Mouse (Mus musculus) midbrain, embryonic 16.5 days (tissue): ENCODE data around the gene Rab11fip3. TPM values are rescaled to one million over a fixed set of nuclear protein-coding genes. Genes with fewer than 3 reads are reported as not detected.
"Not testable (repeated sequence)": the region's sequence is repeated elsewhere in the genome, so short reads cannot be mapped to it uniquely, and the experiment has no call there.

Experiments
- ATAC-seq: fragments of 200-750 bp; cut with Nextera tagmentation; 2 replicates; pipeline ENCODE4 v1.8.0; 2017; ENCODE audit warnings: moderate TSS enrichment
- H3K27ac ChIP-seq: fragments of 300-500 bp; sonication (generic); 2 replicates; pipeline ENCODE4 v1.5.1; 2014; ENCODE audit warnings: mild to moderate bottlenecking, low read length, mixed read lengths
- H3K27me3 ChIP-seq: fragments of 300-500 bp; sonication (generic); 2 replicates; pipeline ENCODE4 v1.6.1; 2014; ENCODE audit warnings: low read depth, low read length, mixed read lengths; ENCODE audit not compliant: control insufficient read depth, insufficient read depth
- H3K36me3 ChIP-seq: fragments of 300-500 bp; sonication (generic); 2 replicates; pipeline ENCODE4 v1.6.1; 2014; ENCODE audit warnings: mild to moderate bottlenecking, low read length, moderate library complexity, mixed read lengths; ENCODE audit not compliant: control insufficient read depth, insufficient read depth
- H3K4me1 ChIP-seq: fragments of 300-500 bp; sonication (generic); 2 replicates; pipeline ENCODE4 v1.6.1; 2014; ENCODE audit warnings: mild to moderate bottlenecking, low read length, mixed read lengths; ENCODE audit not compliant: control insufficient read depth, insufficient read depth
- H3K4me2 ChIP-seq: fragments of 300-500 bp; sonication (generic); 2 replicates; pipeline ENCODE4 v1.6.1; 2014; ENCODE audit warnings: mild to moderate bottlenecking, low read length, mixed read lengths
- H3K4me3 ChIP-seq: fragments of 300-500 bp; sonication (generic); 2 replicates; pipeline ENCODE4 v1.5.1; 2014; ENCODE audit warnings: low read depth, mild to moderate bottlenecking, low read length, moderate library complexity, mixed read lengths
- H3K9ac ChIP-seq: fragments of 300-500 bp; sonication (generic); 2 replicates; pipeline ENCODE4 v1.6.1; 2014; ENCODE audit warnings: low read depth, low read length, mixed read lengths
- H3K9me3 ChIP-seq: fragments of 300-500 bp; sonication (generic); replicated peaks from 2 replicates; pipeline ENCODE4 v1.6.1; 2014; ENCODE audit warnings: mild to moderate bottlenecking, low read length, mixed read lengths; ENCODE audit not compliant: control insufficient read depth, poor library complexity, severe bottlenecking
- WGBS: fragments of 180-500 bp; shearing (Covaris S2); extraction: QIAGEN DNeasy Blood & Tissue Kit; methylation state at CpG from one replicate; pipeline ENCODE4 v1.1.7; 2014; 5-methylcytosine and 5-hydroxymethylcytosine counted together
- polyA plus RNA-seq: library from polyadenylated mRNA; unstranded; fragments of >200 nt; fragmentation: Nextera tagmentation; extraction: Ambion mirVana; gene quantifications from 2 replicates; pipeline ENCODE4 v1.2.1, GENCODE M21; 2015

Rab11fip3 gene
- 25.8 and 30.1 TPM in 2 replicates for polyA plus RNA-seq

DNA sequence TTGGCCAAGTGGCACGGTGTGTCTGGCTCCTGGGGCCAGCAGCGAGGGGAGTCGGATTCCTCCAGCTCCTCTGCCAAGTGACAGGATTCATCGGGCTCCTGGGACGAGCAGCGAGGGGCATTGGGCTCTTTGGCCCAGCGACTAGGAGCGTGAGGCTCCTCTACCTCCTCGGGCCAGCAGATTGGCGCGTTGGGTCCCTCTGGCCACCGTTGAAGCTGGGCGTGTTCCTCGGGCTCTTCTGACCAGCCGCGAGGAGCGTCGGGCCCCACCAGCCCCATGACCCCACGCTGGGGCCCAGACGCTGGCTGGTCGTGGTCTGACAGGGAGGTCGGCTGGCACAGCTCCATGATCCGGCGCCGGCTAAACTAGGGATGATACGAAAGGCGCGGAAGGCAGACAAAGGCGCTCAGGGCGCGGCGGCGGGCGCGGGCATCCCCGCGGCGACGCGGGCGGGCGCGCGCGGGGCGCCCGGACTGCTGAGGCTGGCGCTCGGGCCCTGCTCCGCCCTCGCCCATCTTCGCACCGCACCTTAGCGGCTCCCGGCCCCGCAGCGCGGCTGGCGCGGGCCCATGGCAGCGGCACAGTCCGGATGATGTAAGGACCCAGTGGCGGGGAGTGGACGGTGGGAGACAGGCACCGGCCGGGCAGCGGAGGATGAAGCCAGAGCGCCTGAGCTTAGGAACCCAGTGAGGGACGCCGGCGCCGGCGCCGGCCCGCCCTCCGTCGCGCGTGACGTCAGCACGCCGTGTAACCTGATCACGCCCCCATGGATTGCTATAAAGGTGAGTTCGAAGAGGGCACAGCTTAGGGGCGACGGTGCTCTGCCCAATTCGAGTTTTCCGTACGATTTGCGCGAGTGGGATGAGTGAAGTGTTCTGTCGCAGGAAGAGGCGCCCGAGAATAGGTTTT lies at the start of gene Rab11fip3:
Gene Rab11fip3, minus strand, starts transcription at position 725 of the 909 bp plus-strand sequence.
- peak; percentile 94 for ATAC-seq
- H3K27ac ChIP-seq = peak within 1 kb of the TSS; percentile 95
- 0 out of 2 replicates have a peak, but pooled peaks cover 2% of the 10 kb centered on the region for H3K27me3 ChIP-seq
- peaks cover 37% of the 10 kb centered on the region for H3K4me1 ChIP-seq
- peak within 1 kb of the TSS; percentile 92 for H3K4me3 ChIP-seq
- H3K9ac ChIP-seq = peak within 1 kb of the TSS; percentile 97
- WGBS = under 1% methylated on average over 77 of the region's 94 CpGs
- H3K9me3 ChIP-seq = no peaks in the 10 kb centered on the region
- peaks cover 3% of the 10 kb centered on the region for H3K36me3 ChIP-seq
- peak within 1 kb of the TSS; percentile 100 for H3K4me2 ChIP-seq

DNA sequence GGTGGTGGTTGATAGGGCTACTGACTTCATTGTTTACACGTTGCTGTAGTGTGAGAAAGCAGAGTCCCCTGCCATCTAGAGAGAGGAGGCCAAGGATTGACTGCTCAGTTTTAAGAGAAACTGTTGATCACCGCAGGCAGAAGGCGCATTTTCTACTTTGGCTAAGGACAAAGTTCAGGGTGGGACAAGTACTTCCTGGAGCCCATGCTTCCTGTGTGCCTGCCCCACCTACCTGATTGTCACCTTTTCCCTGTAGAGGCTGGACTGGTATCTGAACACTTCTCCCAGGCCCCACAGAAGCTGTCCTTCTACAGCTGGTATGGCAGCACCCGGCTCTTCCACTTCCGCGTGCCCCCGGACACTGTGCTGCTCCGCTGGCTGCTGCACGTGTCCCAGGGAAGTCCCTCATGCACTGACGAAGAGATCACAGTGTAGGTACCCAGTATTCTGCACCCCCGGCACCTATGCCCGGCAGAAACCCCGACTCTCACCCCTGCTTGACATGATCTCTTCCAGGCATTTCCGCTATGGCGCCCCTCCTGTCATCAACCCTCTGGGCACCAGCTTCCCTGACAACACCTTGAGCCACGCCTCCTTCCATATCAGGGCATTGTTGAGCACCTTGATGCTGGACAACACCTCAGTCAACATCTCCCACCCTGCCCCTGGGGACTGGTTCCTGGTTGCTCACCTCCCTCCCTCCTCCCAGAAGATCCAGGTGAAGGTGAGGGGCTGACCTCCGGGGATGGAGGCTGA lies 47.3 kb upstream of the Rab11fip3 start:
- no peaks in the 10 kb centered on the region for H3K36me3 ChIP-seq
- WGBS = 85% methylated on average over 17 of the region's 17 CpGs
- no peak for ATAC-seq
- H3K27me3 ChIP-seq = peaks cover 19% of the 10 kb centered on the region
- H3K4me1 ChIP-seq = peaks cover 3% of the 10 kb centered on the region
- H3K4me3 ChIP-seq = no peak overlapping the region
- H3K4me2 ChIP-seq = no peak overlapping the region
- no peaks in the 10 kb centered on the region for H3K9me3 ChIP-seq
- no peak overlapping the region for H3K9ac ChIP-seq
- no peak overlapping the region for H3K27ac ChIP-seq

DNA sequence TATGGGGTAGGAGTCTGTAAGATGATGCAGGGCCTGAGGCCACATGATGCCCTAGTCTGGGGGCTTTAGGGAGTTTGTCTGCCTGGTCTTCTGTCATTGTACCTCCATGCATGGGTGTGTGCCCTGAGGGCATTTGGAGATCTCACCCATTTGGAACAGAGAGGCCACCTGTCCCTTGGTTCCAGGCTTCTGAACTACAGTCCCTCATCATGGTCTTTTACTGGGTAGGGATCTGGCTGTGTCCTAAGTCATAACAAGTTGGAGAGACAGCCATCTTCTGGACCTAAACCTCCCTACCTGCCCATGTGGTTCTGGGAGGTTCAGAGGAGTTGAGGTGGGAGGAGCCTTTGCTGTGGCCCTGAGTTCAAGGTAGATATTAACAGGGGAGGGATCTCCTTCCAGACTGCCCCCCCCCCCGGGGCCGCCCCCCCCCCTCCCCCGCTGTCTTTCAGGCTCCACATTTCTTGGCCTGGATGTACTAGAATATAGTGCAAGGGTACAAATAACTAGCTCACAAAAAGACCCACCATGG lies 46.7 kb upstream of the Rab11fip3 start:
- no peak overlapping the region for H3K4me2 ChIP-seq
- H3K27me3 ChIP-seq = peaks cover 19% of the 10 kb centered on the region
- H3K27ac ChIP-seq = no peak overlapping the region
- H3K9me3 ChIP-seq = no peaks in the 10 kb centered on the region
- H3K36me3 ChIP-seq = no peaks in the 10 kb centered on the region
- 67% methylated on average over 1 of the region's 3 CpGs for WGBS
- H3K4me3 ChIP-seq = no peak overlapping the region
- ATAC-seq = no peak
- peaks cover 3% of the 10 kb centered on the region for H3K4me1 ChIP-seq
- no peak overlapping the region for H3K9ac ChIP-seq

GRCm38 (mm10) chr17:26115205-26115898 lies 46.0 kb upstream of the Rab11fip3 start:
- Histone ChIP-seq H3K9ac (no peak overlapping the region), H3K36me3 (no peaks in the 10 kb centered on the region), H3K4me2 (no peak overlapping the region), H3K27me3 (peaks cover 23% of the 10 kb centered on the region), H3K4me3 (no peak overlapping the region), H3K4me1 (peaks cover 3% of the 10 kb centered on the region), H3K27ac (no peak overlapping the region), H3K9me3 (no peaks in the 10 kb centered on the region)
- 84% methylated on average over 7 of the region's 7 CpGs for WGBS
- no peak for ATAC-seq

DNA sequence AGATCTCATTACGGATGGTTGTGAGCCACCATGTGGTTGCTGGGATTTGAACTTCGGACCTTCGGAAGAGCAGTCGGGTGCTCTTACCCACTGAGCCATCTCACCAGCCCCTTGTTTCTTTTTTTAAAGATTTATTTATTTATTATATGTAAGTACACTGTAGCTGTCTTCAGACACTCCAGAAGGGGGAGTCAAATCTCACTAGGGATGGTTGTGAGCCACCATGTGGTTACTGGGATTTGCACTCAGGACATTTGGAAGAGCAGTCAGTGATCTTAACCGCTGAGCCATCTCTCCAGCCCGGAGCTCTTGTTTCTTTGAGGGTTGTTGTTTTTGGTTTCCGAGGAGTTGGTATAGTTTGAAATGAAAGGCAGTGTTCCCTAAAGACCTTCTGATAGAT lies 45.1 kb upstream of the Rab11fip3 start:
- not testable (repeated sequence) for H3K36me3 ChIP-seq, ATAC-seq, H3K4me1 ChIP-seq, H3K9ac ChIP-seq, H3K9me3 ChIP-seq, H3K27ac ChIP-seq, H3K4me2 ChIP-seq, H3K4me3 ChIP-seq
- 67% methylated on average over 7 of the region's 7 CpGs for WGBS
- H3K27me3 ChIP-seq = peaks cover 23% of the 10 kb centered on the region

DNA sequence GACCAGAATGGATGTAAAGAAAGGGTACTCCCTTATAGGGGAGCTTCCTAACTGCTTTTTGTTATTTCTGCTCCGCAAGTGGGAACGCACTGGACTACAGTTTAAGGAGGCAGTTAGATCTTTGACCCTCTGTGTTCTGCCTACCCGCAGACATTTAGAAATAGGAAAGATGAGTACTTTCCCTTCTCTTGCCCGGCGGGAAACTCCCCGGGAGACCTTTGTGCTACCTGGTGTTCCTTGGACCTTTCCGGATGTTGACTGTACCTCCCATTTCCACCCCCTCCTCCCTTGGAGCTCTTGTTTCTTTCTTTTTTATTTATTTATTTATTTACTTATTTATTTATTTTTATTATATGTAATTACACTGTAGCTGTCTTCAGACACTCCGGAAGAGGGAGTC lies 44.7 kb upstream of the Rab11fip3 start:
- H3K4me1 ChIP-seq = peaks cover 3% of the 10 kb centered on the region
- H3K4me2 ChIP-seq = peak overlapping the region; percentile 93
- ATAC-seq = no peak
- 12% methylated on average over 8 of the region's 8 CpGs for WGBS
- no peak overlapping the region for H3K27ac ChIP-seq
- peak overlapping the region; percentile 76 for H3K4me3 ChIP-seq
- peaks cover 23% of the 10 kb centered on the region for H3K27me3 ChIP-seq
- H3K9ac ChIP-seq = peak overlapping the region; percentile 85
- no peaks in the 10 kb centered on the region for H3K36me3 ChIP-seq
- no peaks in the 10 kb centered on the region for H3K9me3 ChIP-seq

DNA sequence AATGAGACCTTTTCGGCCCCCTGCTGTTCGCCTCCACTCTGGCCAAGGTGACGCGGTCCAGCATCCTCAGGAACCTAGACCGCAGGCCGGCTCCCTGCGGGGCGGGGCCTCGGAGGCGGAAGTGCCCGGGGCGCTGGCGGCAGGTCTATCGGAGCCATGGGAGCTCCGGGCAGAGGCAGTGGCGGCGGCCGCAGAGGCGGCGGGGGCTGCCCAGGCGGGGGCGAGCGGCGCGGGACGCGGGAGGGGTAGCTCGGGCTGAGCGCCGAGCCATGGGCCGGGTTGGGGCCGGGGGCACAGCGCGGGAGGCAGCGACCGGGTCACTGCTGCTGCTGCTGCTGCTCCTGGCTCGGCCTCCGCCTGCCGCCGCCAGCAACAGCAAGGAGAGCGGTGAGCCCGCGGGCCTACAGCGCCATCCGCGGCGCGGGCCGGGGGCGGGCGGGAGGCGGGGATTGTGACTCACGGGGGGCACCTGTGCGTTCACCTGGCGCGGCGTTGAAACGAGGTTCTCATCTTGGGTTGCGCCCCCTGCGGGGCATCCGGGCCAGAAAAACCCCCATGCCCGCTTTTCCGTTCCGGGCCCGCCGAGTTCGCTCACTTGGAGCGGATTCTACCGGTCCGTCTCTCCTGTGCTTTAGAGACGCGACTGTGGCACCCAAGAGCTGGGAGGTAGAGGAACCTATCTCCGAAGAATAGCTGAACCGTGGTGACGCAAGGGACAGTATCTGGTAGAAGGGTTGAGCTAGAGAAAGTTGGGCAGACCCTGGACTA lies 44.0 kb upstream of the Rab11fip3 start, which contains the start of gene Tmem8:
Gene Tmem8, plus strand, starts transcription at position 119 of the 768 bp plus-strand sequence.
- under 1% methylated on average over 39 of the region's 75 CpGs for WGBS
- H3K4me2 ChIP-seq = peak within 1 kb of the TSS; percentile 93

GRCm38 (mm10) chr17:26112751-26113150 lies 43.4 kb upstream of the Rab11fip3 start:
- no peaks in the 10 kb centered on the region for H3K9me3 ChIP-seq
- peak overlapping the region; percentile 76 for H3K4me3 ChIP-seq
- 15% methylated on average over 14 of the region's 14 CpGs for WGBS
- H3K9ac ChIP-seq = peak overlapping the region; percentile 85
- H3K27me3 ChIP-seq = peaks cover 23% of the 10 kb centered on the region
- no peaks in the 10 kb centered on the region for H3K36me3 ChIP-seq
- peak overlapping the region; percentile 58; the same call in 1 of the 2 replicates for H3K27ac ChIP-seq
- H3K4me1 ChIP-seq = peaks cover 3% of the 10 kb centered on the region
- ATAC-seq = no peak
- H3K4me2 ChIP-seq = peak overlapping the region; percentile 93

More for the DNA sequence above, 44.0 kb upstream of the Rab11fip3 start, which contains the start of gene Tmem8:
- no peaks in the 10 kb centered on the region for H3K9me3 ChIP-seq
- ATAC-seq = peak; percentile 80
- H3K4me1 ChIP-seq = peaks cover 3% of the 10 kb centered on the region
- no peaks in the 10 kb centered on the region for H3K36me3 ChIP-seq
- H3K4me3 ChIP-seq = peak within 1 kb of the TSS; percentile 76
- peak within 1 kb of the TSS; percentile 85 for H3K9ac ChIP-seq
- H3K27me3 ChIP-seq = peaks cover 23% of the 10 kb centered on the region
- H3K27ac ChIP-seq = peak within 1 kb of the TSS; percentile 58
